Mouse (Mus musculus) embryonic stem cell, embryonic (primary cell): ENCODE results near the gene Pycr2.

ENCODE experiments used
- CTCF ChIA-PET, 4 experiments: fragments of 300-600 bp in 2 of 4; fragments of 350-600 bp in 2 of 4; sonication (Branson Sonifier 250); formaldehyde crosslinking; loops; one replicate each; lab custom pipeline; 2022; ENCODE audit warnings: inconsistent platforms in 2 of 4; lab: Charles Lee
- POLR2A ChIA-PET, 4 experiments: fragments of 300-600 bp in 2 of 4; fragments of 350-600 bp in 2 of 4; sonication (Branson Sonifier 250); formaldehyde crosslinking; loops; one replicate each; lab custom pipeline; 2022; ENCODE audit warnings: antibody characterized with exemption in 4 of 4, inconsistent platforms in 1 of 4; lab: Charles Lee

The Pycr2 gene

GRCm38 (mm10) chr1:180904039-180904814 is at the start of gene Pycr2:
Gene Pycr2 (plus strand): TSS chr1:180904293.
- POLR2A ChIA-PET = interaction anchor here (0.5 to 15.8 kb wide), 64 partner anchors 9 to 266 kb away, joined by 3 to 373 read pairs (median 6); partner anchors contain the start of genes Lefty1 (in 3 of the 4), Sde2 (in 3 of the 4), H3f3a (in 2 of the 4) and Lefty2 (in 2 of the 4)
- CTCF ChIA-PET = interaction anchor here (0.9 to 5.6 kb wide), 22 partner anchors 8 to 126 kb away, joined by 3 to 46 read pairs (median 4); partner anchors contain the start of genes Lefty2 (in 2 of the 4) and Tmem63a (in 1 of the 4)

GRCm38 (mm10) chr1:180858763-180859162 is 45.3 kb upstream of the Pycr2 start:
- POLR2A ChIA-PET = interaction anchor here in 3 of 4 experiments (0.9 to 12.9 kb wide), 12 partner anchors 8 to 57 kb away, joined by 3 to 254 read pairs (median 4); partner anchors contain the start of genes Sde2 (in 3 of the 3) and H3f3a (in 1 of the 3)
- CTCF ChIA-PET = interaction anchor here in 1 of 4 experiments (1.6 kb wide), 1 partner anchor 115 kb away, joined by 5 read pairs; no protein-coding TSS in a partner anchor

- ChIA-PET POLR2A (interaction anchor here in 3 of 4 experiments (0.6 to 8.2 kb wide), 17 partner anchors 9 to 81 kb away, joined by 3 to 102 read pairs (median 3); partner anchors contain the start of gene Sde2 (in 2 of the 3)), CTCF (interaction anchor here in 2 of 4 experiments (0.7 to 1.6 kb wide), 3 partner anchors 28 to 114 kb away, joined by 3 to 5 read pairs (median 3); partner anchors contain the start of gene Pycr2 (in 1 of the 2))
Measured at GRCm38 (mm10) chr1:180860030-180860429, 44.1 kb upstream of the Pycr2 start.

- POLR2A ChIA-PET = interaction anchor here (0.6 to 8.2 kb wide), 51 partner anchors 8 to 979 kb away, joined by 3 to 102 read pairs (median 4); partner anchors contain the start of genes Sde2 (in 4 of the 4), H3f3a (in 1 of the 4), Lbr (in 1 of the 4) and Lefty1 (in 1 of the 4)
- CTCF ChIA-PET = interaction anchor here (0.5 to 1.9 kb wide), 83 partner anchors 8 to 1888 kb away, joined by 3 to 18 read pairs (median 4); partner anchors contain the start of genes Pycr2 (in 2 of the 4), H3f3a (in 1 of the 4), Lefty2 (in 1 of the 4) and Parp1 (in 1 of the 4)
Measured at GRCm38 (mm10) chr1:180863606-180864005, 40.5 kb upstream of the Pycr2 start.

- CTCF ChIA-PET = no interaction called here
- POLR2A ChIA-PET = interaction anchor here in 2 of 4 experiments (0.8 to 2.3 kb wide), 13 partner anchors 9 to 72 kb away, joined by 3 to 13 read pairs (median 4); partner anchors contain the start of genes Sde2 (in 2 of the 2) and H3f3a (in 1 of the 2)
Measured at GRCm38 (mm10) chr1:180866001-180866400, 38.1 kb upstream of the Pycr2 start.

- ChIA-PET CTCF (interaction anchor here in 2 of 4 experiments (0.6 to 1.1 kb wide), 3 partner anchors 19 to 112 kb away, joined by 3 to 9 read pairs (median 3); no protein-coding TSS in a partner anchor), POLR2A (interaction anchor here in 3 of 4 experiments (0.5 to 12.9 kb wide), 16 partner anchors 9 to 290 kb away, joined by 3 to 206 read pairs (median 4); partner anchors contain the start of genes Sde2 (in 3 of the 3) and Pycr2 (in 1 of the 3))
Measured at GRCm38 (mm10) chr1:180870122-180870650, 33.9 kb upstream of the Pycr2 start.

GRCm38 (mm10) chr1:180873861-180874484 is 30.1 kb upstream of the Pycr2 start:
- POLR2A ChIA-PET = interaction anchor here in 3 of 4 experiments (0.8 to 12.9 kb wide), 27 partner anchors 10 to 166 kb away, joined by 3 to 206 read pairs (median 4); partner anchors contain the start of genes Pycr2 (in 2 of the 3), Lefty2 (in 1 of the 3), Sde2 (in 1 of the 3) and Tmem63a (in 1 of the 3)
- CTCF ChIA-PET = interaction anchor here in 3 of 4 experiments (0.5 to 5.2 kb wide), 28 partner anchors 10 to 184 kb away, joined by 3 to 40 read pairs (median 5); no protein-coding TSS in a partner anchor

GRCm38 (mm10) chr1:180874615-180875014 is 29.5 kb upstream of the Pycr2 start:
- ChIA-PET CTCF (interaction anchor here (0.6 to 5.2 kb wide), 26 partner anchors 11 to 183 kb away, joined by 3 to 40 read pairs (median 5); partner anchors contain the start of gene Lefty1 (in 1 of the 4)), POLR2A (interaction anchor here in 3 of 4 experiments (0.5 to 12.9 kb wide), 30 partner anchors 9 to 382 kb away, joined by 3 to 206 read pairs (median 4); partner anchors contain the start of genes Pycr2 (in 2 of the 3), Sde2 (in 1 of the 3) and Tmem63a (in 1 of the 3))

GRCm38 (mm10) chr1:180875126-180875525 is 29.0 kb upstream of the Pycr2 start:
- POLR2A ChIA-PET = interaction anchor here in 3 of 4 experiments (0.6 to 12.9 kb wide), 26 partner anchors 9 to 381 kb away, joined by 3 to 206 read pairs (median 5); partner anchors contain the start of genes Pycr2 (in 2 of the 3) and Tmem63a (in 1 of the 3)
- CTCF ChIA-PET = interaction anchor here (0.6 to 5.2 kb wide), 23 partner anchors 11 to 1006 kb away, joined by 3 to 40 read pairs (median 5); partner anchors contain the start of gene Lefty1 (in 1 of the 4)

- CTCF ChIA-PET = interaction anchor here (0.5 to 5.2 kb wide), 32 partner anchors 10 to 162 kb away, joined by 3 to 40 read pairs (median 4); partner anchors contain the start of gene Pycr2 (in 1 of the 4)
- POLR2A ChIA-PET = interaction anchor here (0.5 to 12.9 kb wide), 34 partner anchors 9 to 162 kb away, joined by 3 to 206 read pairs (median 4); partner anchors contain the start of genes Lefty2 (in 2 of the 4), Pycr2 (in 2 of the 4), Lefty1 (in 1 of the 4) and Sde2 (in 1 of the 4)
Measured at GRCm38 (mm10) chr1:180877466-180877865, 26.6 kb upstream of the Pycr2 start.

- ChIA-PET CTCF (no interaction called here), POLR2A (interaction anchor here in 2 of 4 experiments (0.7 to 1.7 kb wide), 8 partner anchors 8 to 70 kb away, joined by 3 to 7 read pairs (median 5); partner anchors contain the start of gene Lefty1 (in 1 of the 2))
Measured at GRCm38 (mm10) chr1:180881768-180882167, 22.3 kb upstream of the Pycr2 start.

- ChIA-PET CTCF (interaction anchor here in 3 of 4 experiments (0.6 to 1.2 kb wide), 4 partner anchors 18 to 91 kb away, joined by 3 to 8 read pairs (median 4); no protein-coding TSS in a partner anchor), POLR2A (interaction anchor here in 3 of 4 experiments (0.5 to 8.2 kb wide), 26 partner anchors 8 to 339 kb away, joined by 3 to 275 read pairs (median 4); partner anchors contain the start of genes Lefty1 (in 2 of the 3), Lefty2 (in 2 of the 3), Pycr2 (in 2 of the 3) and Sde2 (in 1 of the 3))
Measured at GRCm38 (mm10) chr1:180883731-180884130, 20.4 kb upstream of the Pycr2 start.

GRCm38 (mm10) chr1:180884484-180884883 is 19.6 kb upstream of the Pycr2 start:
- ChIA-PET POLR2A (interaction anchor here in 3 of 4 experiments (0.5 to 8.2 kb wide), 26 partner anchors 9 to 167 kb away, joined by 3 to 275 read pairs (median 4); partner anchors contain the start of genes Lefty1 (in 2 of the 3), Lefty2 (in 2 of the 3), Pycr2 (in 2 of the 3) and Sde2 (in 1 of the 3)), CTCF (interaction anchor here in 2 of 4 experiments (0.9 to 1.2 kb wide), 2 partner anchors 27 to 90 kb away, joined by 3 to 4 read pairs; no protein-coding TSS in a partner anchor)

- ChIA-PET CTCF (interaction anchor here (0.5 to 3.9 kb wide), 33 partner anchors 8 to 344 kb away, joined by 3 to 46 read pairs (median 5); partner anchors contain the start of genes Pycr2 (in 2 of the 4), Lefty1 (in 1 of the 4) and Sde2 (in 1 of the 4)), POLR2A (interaction anchor here (0.6 to 8.2 kb wide), 123 partner anchors 9 to 1293 kb away, joined by 3 to 275 read pairs (median 5); partner anchors contain the start of genes Pycr2 (in 4 of the 4), Sde2 (in 4 of the 4), H3f3a (in 3 of the 4) and Lefty1 (in 3 of the 4))
Measured at GRCm38 (mm10) chr1:180888556-180889042, 15.5 kb upstream of the Pycr2 start.

GRCm38 (mm10) chr1:180889172-180889571 is 14.9 kb upstream of the Pycr2 start:
- ChIA-PET POLR2A (interaction anchor here (0.6 to 8.2 kb wide), 133 partner anchors 8 to 1293 kb away, joined by 3 to 275 read pairs (median 5); partner anchors contain the start of genes Pycr2 (in 4 of the 4), Sde2 (in 4 of the 4), Lefty1 (in 3 of the 4) and Tmem63a (in 3 of the 4)), CTCF (interaction anchor here (0.5 to 3.9 kb wide), 46 partner anchors 9 to 694 kb away, joined by 3 to 46 read pairs (median 5); partner anchors contain the start of genes Lefty1 (in 1 of the 4), Pycr2 (in 1 of the 4) and Sde2 (in 1 of the 4))
